Mouse (Mus musculus) embryonic facial prominence, embryonic 13.5 days (tissue): ENCODE measurements around the gene Msx2. TPM values are rescaled to one million over a fixed set of nuclear protein-coding genes. Genes with fewer than 3 reads are reported as not detected.

ENCODE experiments used
- ATAC-seq: fragments of 200-750 bp; cut with Nextera tagmentation; 2 replicates; pipeline ENCODE4 v1.8.0; 2017; ENCODE audit warnings: low read depth; ENCODE audit not compliant: insufficient number of reproducible peaks, insufficient read depth, low FRiP score, low TSS enrichment
- H3K27ac ChIP-seq: fragments of 300-500 bp; sonication (generic); 2 replicates; pipeline ENCODE4 v1.5.1; 2015; ENCODE audit warnings: moderate library complexity, mild to moderate bottlenecking, inconsistent platforms
- H3K27me3 ChIP-seq: fragments of 300-500 bp; sonication (generic); 2 replicates; pipeline ENCODE4 v1.6.1; 2015; ENCODE audit warnings: mild to moderate bottlenecking, inconsistent platforms
- H3K36me3 ChIP-seq: fragments of 300-500 bp; sonication (generic); 2 replicates; pipeline ENCODE4 v1.6.1; 2015; ENCODE audit warnings: mild to moderate bottlenecking, inconsistent platforms
- H3K4me1 ChIP-seq: fragments of 300-500 bp; sonication (generic); 2 replicates; pipeline ENCODE4 v1.6.1; 2015; ENCODE audit warnings: inconsistent platforms
- H3K4me2 ChIP-seq: fragments of 300-500 bp; sonication (generic); 2 replicates; pipeline ENCODE4 v1.6.1; 2015; ENCODE audit warnings: moderate library complexity, mild to moderate bottlenecking, inconsistent platforms
- H3K4me3 ChIP-seq: fragments of 300-500 bp; sonication (generic); 2 replicates; pipeline ENCODE4 v1.5.1; 2015; ENCODE audit warnings: mild to moderate bottlenecking, inconsistent platforms
- H3K9ac ChIP-seq: fragments of 300-500 bp; sonication (generic); 2 replicates; pipeline ENCODE4 v1.6.1; 2015; ENCODE audit warnings: mild to moderate bottlenecking, inconsistent platforms
- H3K9me3 ChIP-seq: fragments of 300-500 bp; sonication (generic); 2 replicates; pipeline ENCODE4 v1.6.1; 2016; ENCODE audit warnings: inconsistent platforms
- WGBS: fragments of 180-500 bp; shearing (Covaris S2); methylation state at CpG from one replicate; pipeline ENCODE4 v1.1.7; 2015; ENCODE audit warnings: mixed read lengths; 5-methylcytosine and 5-hydroxymethylcytosine counted together
- polyA plus RNA-seq: library from polyadenylated mRNA; unstranded; fragments of >200 nt; fragmentation: Nextera tagmentation; extraction: Ambion mirVana; gene quantifications from 2 replicates; pipeline ENCODE4 v1.2.1, GENCODE M21; 2015

Gene Msx2
- polyA plus RNA-seq, 1 experiment from 2014 or later, result 41.1 TPM

DNA sequence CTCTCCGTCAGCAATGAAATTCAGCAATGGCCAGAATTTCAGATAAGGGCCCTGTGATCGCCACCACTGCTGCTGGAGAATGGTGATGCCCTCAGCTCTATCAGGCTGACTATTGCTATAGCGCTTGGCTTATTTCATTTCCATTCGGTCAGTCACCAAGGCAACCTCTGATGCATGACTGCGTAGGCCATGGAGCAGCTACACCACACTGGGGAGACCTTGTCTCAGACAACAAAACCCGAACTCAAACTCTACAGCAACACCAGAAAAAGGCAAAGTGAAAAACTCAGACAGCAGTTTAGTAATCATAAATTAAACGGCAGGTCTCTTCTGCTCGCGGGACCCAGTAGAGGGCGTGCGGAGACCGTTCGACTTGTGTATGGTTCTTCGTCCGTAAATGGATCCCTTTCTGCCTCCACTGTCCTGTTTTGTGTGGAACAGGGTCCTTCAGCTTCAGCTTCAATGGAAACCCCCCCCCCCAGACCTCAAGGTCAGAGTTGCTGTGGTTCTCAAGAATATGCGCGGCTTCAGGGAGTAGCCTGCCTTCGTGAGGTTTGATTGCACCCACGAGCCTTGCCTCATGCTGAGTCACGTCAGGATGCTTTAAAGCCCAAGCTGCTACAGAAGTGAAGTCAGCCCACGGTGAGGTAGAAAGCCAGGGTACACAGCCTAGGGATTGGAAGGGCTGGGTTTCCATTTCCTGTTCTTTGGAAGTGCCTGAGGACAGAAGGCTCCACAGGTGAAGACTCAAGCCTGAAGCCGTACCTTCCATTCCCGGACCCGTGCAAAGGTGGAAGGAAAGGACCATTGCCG lies 30.5 kb downstream of the Msx2 start:
- H3K4me3 ChIP-seq, result peak overlapping the region; percentile 30
- H3K27ac ChIP-seq, result no peak overlapping the region
- peak overlapping the region; percentile 59 for H3K4me2 ChIP-seq

DNA sequence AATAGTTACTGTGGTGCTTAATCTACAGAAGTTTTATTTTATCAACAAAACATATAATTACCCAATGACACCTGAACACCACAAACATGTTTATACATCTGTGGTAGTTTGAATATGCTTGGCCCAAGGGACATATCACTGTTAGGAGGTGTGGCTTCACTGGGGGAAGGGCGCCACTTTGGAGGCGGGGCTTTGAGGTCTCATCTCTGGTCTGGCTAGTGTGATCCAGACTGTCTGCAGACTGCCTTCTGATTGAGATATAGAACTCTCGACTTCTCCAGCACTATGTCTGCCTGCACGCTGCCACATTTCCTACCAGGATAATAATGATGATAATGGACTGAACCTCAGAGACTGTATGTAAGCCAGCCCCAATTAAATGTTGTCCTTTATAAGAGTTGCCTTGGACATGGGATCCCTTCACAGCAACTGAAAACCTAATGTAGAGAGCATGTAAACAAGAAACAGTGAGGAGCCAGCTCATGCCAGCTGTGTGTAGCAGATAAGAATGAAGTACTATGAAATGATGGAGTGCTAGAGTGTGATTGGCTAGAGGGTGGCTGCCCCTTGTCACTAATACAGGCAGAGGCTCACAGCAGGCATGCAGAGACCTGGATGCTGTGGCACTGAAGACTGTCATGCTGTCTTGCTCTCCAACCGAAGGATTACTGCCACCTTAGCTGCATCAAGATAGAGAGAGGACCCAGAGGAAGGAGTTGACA lies 31.4 kb downstream of the Msx2 start:
- no peaks in the 10 kb centered on the region for H3K36me3 ChIP-seq
- H3K27ac ChIP-seq, result no peak overlapping the region
- peaks cover 11% of the 10 kb centered on the region; the same call in 1 of the 2 replicates for H3K27me3 ChIP-seq
- H3K4me2 ChIP-seq, result no peak overlapping the region
- WGBS, result 68% methylated on average over 5 of the region's 5 CpGs
- ATAC-seq, result no peak
- H3K9ac ChIP-seq, result no peak overlapping the region
- H3K4me1 ChIP-seq, result 0 out of 2 replicates have a peak, but pooled peaks cover 2% of the 10 kb centered on the region
- H3K9me3 ChIP-seq, result no peaks in the 10 kb centered on the region
- H3K4me3 ChIP-seq, result no peak overlapping the region

More for the DNA sequence above, 30.5 kb downstream of the Msx2 start:
- 33% methylated on average over 25 of the region's 25 CpGs for WGBS
- H3K9me3 ChIP-seq, result no peaks in the 10 kb centered on the region
- H3K9ac ChIP-seq, result 0 out of 2 replicates have a peak overlapping the region, but pooled peaks have one; percentile 46
- ATAC-seq, result 0 out of 2 replicates have a peak, but pooled peaks have one; percentile 48
- H3K4me1 ChIP-seq, result 0 out of 2 replicates have a peak, but pooled peaks cover 2% of the 10 kb centered on the region
- H3K27me3 ChIP-seq, result peaks cover 11% of the 10 kb centered on the region; the same call in 1 of the 2 replicates
- no peaks in the 10 kb centered on the region for H3K36me3 ChIP-seq

DNA sequence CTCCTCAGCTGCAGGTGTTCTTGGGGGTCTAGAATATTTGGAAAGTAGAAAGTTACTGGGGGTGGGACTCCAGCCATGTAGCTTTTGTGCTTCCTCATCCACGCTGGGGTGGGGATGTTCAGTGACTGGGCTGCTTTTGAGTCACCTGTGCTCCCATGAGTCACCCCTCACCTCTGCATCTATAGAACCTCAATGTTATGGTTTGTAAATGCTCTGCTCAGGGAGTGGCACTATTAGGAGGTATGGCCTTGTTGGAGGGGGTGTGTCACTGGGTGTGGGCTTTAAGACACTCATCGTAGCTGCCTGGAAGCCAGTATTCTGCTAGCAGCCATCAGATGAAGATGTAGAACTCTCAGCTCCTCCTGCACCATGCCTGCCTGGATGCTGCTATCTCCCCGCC lies 32.9 kb downstream of the Msx2 start:
- Histone ChIP-seq H3K4me1 (0 out of 2 replicates have a peak, but pooled peaks cover 2% of the 10 kb centered on the region), H3K27me3 (peaks cover 11% of the 10 kb centered on the region; the same call in 1 of the 2 replicates), H3K9ac (no peak overlapping the region), H3K9me3 (no peaks in the 10 kb centered on the region), H3K4me3 (no peak overlapping the region), H3K4me2 (no peak overlapping the region), H3K36me3 (no peaks in the 10 kb centered on the region), H3K27ac (no peak overlapping the region)
- 80% methylated on average over 3 of the region's 3 CpGs for WGBS
- no peak for ATAC-seq

DNA sequence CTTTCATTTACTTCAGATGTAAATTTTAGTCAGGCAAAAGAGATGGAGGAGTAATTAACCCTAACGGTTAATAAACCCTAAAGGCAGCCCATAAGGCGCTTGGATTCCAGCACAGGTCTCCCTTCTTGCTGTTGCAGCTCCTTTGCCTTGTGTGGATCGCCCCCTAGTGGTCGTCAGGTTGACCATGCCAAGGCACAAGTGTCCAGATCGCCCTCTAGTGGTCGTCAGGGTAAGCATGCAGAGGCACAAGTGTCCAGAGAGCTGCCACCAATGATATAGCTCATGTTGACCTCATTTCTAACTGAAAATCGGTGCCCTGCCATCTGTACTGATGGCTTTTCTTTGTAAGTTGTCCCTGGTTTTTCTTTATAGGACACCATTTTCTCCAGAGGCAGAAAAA lies 46.4 kb downstream of the Msx2 start:
- 20% methylated on average over 7 of the region's 7 CpGs for WGBS
- no peaks in the 10 kb centered on the region for H3K36me3 ChIP-seq

DNA sequence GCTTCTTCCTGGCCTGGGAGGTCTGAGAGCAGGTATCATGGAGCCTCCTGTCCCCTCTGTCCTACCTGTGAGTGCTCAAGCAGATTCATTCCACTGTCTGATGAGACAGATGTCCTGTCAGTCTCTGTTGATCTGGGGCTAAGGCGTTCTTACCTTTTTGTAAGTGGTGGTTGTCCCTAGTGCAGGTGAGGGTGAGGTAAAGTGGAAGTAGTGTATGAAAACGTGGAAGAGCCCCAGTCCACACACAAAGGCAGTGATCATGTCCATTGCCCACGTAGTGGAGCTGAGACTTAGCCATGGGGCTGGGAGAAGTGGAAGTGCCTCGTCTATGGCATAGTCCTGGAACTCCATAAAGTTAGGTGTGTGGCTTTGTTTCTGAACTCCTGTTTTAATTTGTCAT lies 51.7 kb downstream of the Msx2 start:
- 0 out of 2 replicates have a peak, but pooled peaks cover 8% of the 10 kb centered on the region for H3K4me1 ChIP-seq
- no peak for ATAC-seq

More for the DNA sequence above, 46.4 kb downstream of the Msx2 start:
- Histone ChIP-seq H3K9ac (no peak overlapping the region), H3K9me3 (no peaks in the 10 kb centered on the region), H3K4me1 (0 out of 2 replicates have a peak, but pooled peaks cover 9% of the 10 kb centered on the region), H3K27me3 (no peaks in the 10 kb centered on the region), H3K27ac (no peak overlapping the region), H3K4me3 (no peak overlapping the region), H3K4me2 (no peak overlapping the region)
- no peak for ATAC-seq

DNA sequence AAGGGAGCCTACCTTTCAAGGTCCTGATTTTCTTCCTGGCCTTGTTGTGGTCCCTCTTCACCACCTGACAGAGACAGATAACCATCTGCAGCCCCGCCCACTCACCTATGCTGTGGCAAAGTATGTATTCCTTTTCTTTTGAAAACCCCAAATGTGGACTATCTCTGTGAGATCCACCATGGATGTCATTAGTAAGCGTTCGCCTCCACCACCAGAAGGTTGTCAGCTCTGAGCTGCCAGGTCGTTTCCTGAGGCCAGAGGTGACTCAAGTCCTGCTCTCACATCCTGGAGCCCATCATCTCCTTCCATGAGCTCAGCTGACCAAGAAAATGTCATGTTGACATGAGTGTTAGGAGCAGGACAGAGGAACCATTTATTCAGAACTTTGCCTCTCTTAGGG lies 52.1 kb downstream of the Msx2 start:
- H3K36me3 ChIP-seq, result no peaks in the 10 kb centered on the region
- H3K27ac ChIP-seq, result no peak overlapping the region
- no peaks in the 10 kb centered on the region for H3K27me3 ChIP-seq
- H3K4me1 ChIP-seq, result 0 out of 2 replicates have a peak, but pooled peaks cover 5% of the 10 kb centered on the region
- no peak overlapping the region for H3K9ac ChIP-seq
- ATAC-seq, result no peak
- H3K9me3 ChIP-seq, result no peaks in the 10 kb centered on the region
- WGBS, result 68% methylated on average over 4 of the region's 4 CpGs
- H3K4me3 ChIP-seq, result no peak overlapping the region
- H3K4me2 ChIP-seq, result no peak overlapping the region

More for the DNA sequence above, 51.7 kb downstream of the Msx2 start:
- no peaks in the 10 kb centered on the region for H3K27me3 ChIP-seq
- H3K4me2 ChIP-seq, result no peak overlapping the region
- H3K4me3 ChIP-seq, result no peak overlapping the region
- 70% methylated on average over 4 of the region's 4 CpGs for WGBS
- H3K36me3 ChIP-seq, result no peaks in the 10 kb centered on the region
- no peak overlapping the region for H3K27ac ChIP-seq
- no peak overlapping the region for H3K9ac ChIP-seq
- H3K9me3 ChIP-seq, result no peaks in the 10 kb centered on the region

DNA sequence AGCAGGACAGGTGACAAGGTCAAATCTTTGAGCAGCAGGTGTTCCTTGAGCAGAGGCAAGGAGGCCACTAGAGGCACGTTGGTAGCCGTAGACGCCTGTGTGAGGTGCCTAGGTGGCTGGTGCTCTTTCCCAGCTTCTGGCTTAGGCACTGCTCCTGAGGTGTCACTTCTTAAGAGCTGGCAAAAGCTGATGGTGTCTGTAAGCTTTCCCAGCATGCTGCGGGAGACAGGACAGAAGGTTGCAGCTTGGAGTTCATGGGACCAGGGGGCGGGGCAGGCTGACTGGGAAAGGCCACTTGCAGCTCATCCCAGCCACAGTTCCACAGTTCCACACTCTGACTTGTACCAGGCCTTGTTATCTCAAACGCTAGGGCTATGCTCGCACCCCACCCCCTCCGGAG lies 53.2 kb downstream of the Msx2 start:
- Histone ChIP-seq H3K27me3 (no peaks in the 10 kb centered on the region), H3K4me1 (peaks cover 4% of the 10 kb centered on the region; the same call in 1 of the 2 replicates), H3K4me2 (no peak overlapping the region), H3K9ac (no peak overlapping the region), H3K36me3 (no peaks in the 10 kb centered on the region), H3K9me3 (no peaks in the 10 kb centered on the region), H3K27ac (no peak overlapping the region), H3K4me3 (no peak overlapping the region)
- WGBS, result 86% methylated on average over 8 of the region's 8 CpGs
- ATAC-seq, result no peak

DNA sequence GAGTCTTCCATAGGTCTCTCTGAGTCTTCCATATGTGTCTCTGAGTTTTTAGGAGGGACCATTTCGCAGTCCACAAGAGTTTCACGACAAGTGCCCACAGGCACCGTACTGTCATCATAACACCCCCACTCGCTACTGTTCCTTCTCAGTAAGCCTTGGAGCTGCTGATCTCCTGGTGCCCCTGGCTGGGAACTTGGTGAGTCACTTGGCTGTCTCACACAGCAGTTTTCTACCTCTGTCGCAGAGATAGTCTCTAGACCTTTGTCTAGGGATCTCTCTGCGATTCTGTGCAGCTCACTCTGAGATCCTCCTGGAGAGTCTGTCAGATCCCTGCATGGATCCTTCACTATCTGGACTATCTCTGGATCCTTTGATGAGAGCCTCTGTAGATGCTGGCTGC lies 55.2 kb downstream of the Msx2 start:
- H3K9me3 ChIP-seq, result no peaks in the 10 kb centered on the region
- ATAC-seq, result no peak
- H3K4me2 ChIP-seq, result no peak overlapping the region
- H3K36me3 ChIP-seq, result no peaks in the 10 kb centered on the region
- no peaks in the 10 kb centered on the region for H3K27me3 ChIP-seq
- H3K4me1 ChIP-seq, result peaks cover 14% of the 10 kb centered on the region; the same call in 1 of the 2 replicates
- H3K9ac ChIP-seq, result no peak overlapping the region
- H3K4me3 ChIP-seq, result no peak overlapping the region
- WGBS, result 88% methylated on average over 6 of the region's 6 CpGs
- no peak overlapping the region for H3K27ac ChIP-seq

Other genes with a start within 250 kb of the Msx2 start
- 25.8 and 27.4 TPM in 2 replicates for gene Ror2, start 186.9 kb downstream of the Msx2 start, polyA plus RNA-seq
- 40.9 and 41.0 TPM in 2 replicates for gene Sptlc1, start 95.7 kb downstream of the Msx2 start, polyA plus RNA-seq